Mouse (Mus musculus) heart, postnatal 10 days (tissue): ENCODE data around the gene Gdf5. TPM values are rescaled to one million over a fixed set of nuclear protein-coding genes. Genes with fewer than 3 reads are reported as not detected.

ENCODE experiments used
- DNase-seq, 2 experiments: peaks; one replicate each; pipeline ENCODE4 v3.0.0; 2021
- intact Hi-C: fragments of 180-260 bp; cut with DNase I; formaldehyde crosslinking; loops from one replicate; pipeline ENCODE4 v1.15.1; 2025
- total RNA-seq, 2 experiments: library from RNA; stranded (reverse); gene quantifications; 2 replicates each; pipeline ENCODE4 v1.2.3; 2021

Gdf5 gene
- total RNA-seq: not detected

DNA sequence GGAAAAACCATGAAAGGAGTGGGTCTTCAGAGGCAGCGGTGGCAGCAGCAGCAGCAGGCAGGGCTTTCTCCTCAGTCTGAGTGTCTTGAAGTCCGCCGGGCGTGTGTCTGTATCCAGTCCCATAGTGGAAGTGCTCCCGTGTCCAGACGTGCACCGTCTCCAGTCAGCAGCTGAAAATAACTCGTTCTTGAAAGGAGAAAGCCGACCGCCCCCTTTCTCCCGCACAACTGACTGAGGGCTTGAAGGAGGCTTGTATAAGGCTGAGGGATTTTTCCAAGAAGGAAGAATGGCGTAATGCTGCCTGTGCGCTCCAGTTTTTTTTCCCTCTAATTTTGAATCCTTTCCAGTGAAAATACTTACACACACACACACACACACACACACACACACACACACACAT lies at the start of gene Gdf5:
Gdf5 (minus strand) TSS at position 244 of the 400 bp plus-strand sequence.
- DNase-seq: no peak
- intact Hi-C loops: no loop called here

DNA sequence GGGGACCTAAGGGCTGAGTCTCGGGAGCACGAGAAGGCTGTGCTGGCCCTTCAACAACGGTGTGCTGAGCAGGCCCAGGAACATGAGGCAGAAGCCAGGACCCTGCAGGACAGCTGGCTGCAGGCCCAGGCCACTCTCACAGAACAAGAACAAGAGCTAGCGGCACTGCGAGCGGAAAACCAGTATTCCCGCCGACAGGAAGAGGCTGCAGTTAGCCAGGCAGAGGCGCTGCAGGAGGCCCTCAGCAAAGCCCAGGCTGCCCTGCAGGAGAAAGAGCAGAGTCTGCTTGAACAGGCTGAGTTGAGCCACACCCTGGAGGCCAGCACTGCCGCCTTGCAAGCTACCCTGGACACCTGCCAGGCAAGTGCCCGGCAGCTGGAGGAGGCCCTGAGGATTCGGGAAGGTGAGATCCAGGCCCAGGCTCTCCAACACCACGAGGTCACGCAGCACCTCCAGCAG lies 46.7 kb upstream of the Gdf5 start:
- peak; percentile 75 to 80 for DNase-seq
- intact Hi-C loops: no loop called here

DNA sequence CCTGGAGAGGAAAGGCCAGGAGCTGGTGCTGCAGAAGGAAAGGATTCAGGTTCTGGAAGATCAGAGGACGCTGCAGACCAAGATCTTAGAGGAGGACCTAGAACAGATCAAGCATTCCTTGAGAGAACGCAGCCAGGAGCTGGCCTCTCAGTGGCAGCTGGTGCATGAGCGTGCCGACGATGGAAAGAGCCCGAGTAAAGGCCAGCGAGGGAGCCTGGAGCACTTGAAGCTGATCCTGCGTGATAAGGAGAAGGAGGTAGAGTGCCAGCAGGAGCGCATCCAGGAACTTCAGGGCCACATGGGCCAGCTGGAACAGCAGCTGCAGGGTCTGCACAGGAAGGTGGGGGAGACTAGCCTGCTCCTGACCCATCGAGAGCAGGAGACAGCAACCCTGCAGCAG lies 46.0 kb upstream of the Gdf5 start:
- intact Hi-C loops: no loop called here
- DNase-seq: no peak

DNA sequence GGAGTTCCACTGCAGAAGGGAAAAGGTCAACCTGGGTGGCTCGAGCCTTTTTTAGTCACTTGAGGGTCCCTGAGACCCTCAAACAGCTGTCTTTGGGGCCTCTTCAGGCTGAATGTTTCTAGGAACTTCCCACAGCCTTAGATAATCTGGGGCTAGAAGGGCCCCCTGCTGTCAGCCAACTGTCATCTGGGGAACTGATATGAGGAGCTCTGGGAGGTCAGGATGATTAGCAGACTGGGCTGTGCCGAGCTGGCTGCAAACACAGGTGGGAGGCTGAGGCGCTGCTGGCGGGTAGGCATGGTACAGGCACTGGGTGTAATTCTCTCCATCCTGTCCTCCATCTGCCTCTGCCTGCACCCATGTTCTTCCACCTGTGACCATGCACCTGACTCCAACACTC lies 43.9 kb upstream of the Gdf5 start:
- no peak for DNase-seq
- intact Hi-C loops: no loop called here

DNA sequence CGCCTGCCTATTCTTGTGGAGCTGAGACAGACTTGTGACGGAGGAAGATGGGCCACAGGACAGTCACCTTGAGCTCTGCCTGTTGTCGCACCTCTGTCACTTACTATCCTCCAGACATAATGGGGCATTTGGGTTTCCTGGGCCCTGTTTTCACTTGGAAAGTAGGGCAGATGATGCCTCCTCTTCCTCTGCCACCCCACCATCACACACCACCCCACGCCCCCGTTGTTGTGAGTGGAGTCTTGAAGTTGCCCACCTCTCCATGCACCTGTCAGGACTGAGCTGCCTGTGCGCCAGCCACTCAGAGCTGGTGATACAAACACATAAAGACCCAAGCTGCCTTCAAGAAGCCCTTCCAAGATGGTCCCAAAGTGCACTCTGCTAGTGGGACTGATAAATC lies 42.0 kb upstream of the Gdf5 start:
- DNase-seq: no peak
- intact Hi-C loops: no loop called here

DNA sequence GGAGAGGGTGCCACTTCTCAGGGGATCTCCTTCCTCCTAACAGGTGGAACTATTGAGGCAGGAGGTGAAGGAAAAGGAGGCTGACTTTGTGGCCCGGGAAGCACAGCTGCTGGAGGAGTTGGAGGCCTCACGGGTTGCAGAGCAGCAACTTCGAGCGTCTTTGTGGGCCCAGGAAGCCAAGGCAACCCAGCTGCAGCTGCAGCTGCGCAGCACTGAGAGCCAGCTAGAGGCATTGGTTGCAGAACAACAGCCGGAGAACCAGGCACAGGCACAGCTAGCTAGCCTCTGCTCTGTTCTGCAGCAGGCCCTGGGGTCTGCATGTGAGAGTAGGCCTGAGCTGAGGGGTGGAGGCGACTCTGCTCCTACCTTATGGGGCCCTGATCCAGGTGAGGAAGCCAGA lies 40.6 kb upstream of the Gdf5 start:
- intact Hi-C loops: no loop called here
- no peak for DNase-seq

DNA sequence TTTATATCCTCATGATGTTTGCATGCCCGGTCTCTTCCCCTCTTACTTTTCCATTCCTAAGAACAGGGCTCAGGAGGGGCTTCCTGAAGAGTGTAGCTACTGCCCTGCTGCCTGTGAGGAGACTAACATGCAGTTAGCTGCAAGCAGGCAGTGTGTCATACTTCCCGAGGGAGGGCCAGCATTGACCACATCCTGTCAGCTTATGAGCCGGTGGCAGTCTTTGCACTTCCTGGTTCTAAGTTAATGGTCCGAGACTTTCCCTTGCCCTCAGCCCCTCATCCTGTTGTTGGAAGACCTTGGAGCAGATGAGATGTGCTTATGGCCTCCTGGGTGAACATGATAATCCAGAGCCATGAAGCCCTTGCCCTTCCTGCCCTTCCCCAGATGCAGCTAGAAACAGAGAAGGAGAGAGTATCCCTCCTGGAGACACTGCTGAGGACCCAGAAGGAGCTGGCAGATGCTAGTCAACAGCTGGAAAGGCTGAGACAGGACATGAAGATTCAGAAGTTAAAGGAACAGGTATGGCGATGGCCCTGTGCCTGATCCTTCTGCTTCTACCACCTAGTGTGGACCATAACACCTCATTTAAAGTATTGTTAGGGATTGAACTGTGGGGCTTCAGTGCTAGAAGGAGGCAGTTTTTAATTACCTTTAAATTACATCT lies 34.3 kb upstream of the Gdf5 start:
- peak; percentile 54 to 60 for DNase-seq
- intact Hi-C loops: no loop called here

DNA sequence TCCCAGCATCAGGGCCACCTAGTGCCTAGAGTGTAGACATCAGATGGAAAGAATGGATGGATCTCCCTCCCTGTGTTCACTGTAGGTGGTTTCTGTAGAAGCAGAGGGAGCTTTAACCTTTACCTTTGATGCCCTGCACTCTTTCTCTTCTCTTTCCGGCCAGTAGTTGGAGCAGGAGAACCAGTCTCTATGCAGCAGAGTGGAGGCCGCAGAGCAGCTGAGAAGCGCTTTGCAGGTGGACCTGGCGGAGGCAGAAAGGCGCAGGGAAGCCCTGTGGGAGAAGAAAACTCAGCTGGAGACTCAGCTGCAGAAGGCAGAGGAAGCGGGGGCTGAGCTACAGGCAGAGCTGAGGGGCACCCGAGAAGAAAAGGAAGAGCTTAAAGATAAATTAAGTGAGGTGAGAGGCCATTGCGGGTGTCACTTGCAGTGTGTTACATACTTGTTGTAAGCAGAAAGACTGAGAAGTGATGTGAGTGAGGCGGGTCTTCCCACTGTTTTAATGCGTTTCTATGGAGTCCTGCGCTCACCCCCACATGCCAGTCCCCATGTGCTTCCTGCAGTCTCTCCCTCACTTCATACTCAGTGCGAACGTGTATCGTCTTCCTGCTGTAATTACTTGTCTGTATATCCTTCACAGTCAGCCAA lies 29.0 kb upstream of the Gdf5 start:
- no peak for DNase-seq
- intact Hi-C loops: no loop called here

DNA sequence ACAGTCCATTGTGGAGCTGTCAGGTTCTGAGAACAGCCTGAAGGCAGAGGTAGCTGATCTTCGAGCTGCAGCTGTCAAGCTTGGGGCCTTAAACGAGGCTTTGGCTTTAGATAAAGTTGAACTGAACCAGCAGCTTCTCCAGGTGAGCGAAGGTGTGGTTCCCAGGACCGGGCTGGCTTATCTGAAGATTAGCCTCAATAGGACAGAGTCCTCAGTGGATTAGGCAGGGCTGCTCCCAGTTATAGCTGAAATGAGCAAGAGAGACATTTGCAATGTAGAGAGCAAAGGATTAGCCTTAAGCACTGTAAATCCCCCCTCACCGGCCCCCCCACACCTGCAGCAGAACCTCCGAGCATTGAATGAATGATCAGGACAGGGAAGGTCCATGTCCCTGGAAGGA lies 28.2 kb upstream of the Gdf5 start:
- intact Hi-C loops: no loop called here

DNA sequence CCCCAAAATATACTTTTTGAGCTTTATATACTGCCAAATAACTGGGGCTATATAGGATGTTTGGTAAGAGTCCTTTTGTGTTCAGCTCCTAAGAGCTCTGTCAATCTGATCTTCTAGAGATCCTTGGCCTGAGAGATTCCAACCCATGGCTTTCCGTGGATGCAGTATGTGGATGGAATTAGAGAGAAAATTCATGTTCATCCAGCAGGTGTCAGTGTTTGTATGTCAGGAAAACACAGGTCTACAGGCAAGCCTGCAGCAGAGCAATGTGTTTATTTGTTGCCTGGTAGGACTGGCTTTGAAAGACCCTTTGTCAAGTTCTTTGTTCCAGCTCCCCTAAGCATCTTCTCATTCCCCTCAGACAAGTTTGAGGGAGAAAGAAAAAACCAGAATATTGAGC lies 17.8 kb upstream of the Gdf5 start:
- DNase-seq: peak; percentile 44 to 65
- intact Hi-C loops: loop anchor here (2.0 kb wide), 2 partner anchors 180 to 316 kb away; no protein-coding TSS in a partner anchor

More for the DNA sequence above, 28.2 kb upstream of the Gdf5 start:
- no peak for DNase-seq

DNA sequence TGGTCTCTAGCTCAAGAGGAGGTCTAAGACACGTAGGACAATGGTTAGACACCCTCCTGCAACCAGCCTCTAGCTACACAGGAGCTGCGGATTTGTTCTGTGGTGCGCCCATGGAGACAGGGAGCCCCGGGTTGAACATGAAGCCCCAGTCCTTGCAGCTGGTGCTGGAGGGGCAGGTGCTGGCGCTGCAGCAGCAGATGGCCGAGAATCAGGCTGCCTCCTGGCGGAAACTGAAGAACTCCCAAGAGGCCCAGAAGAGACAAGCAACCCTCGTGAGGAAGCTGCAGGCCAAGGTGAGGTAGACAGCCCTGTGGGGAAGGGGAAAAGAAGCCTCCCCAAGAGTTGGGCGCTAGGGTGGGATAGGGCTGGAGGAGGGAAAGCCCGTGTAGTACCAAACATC lies 16.7 kb upstream of the Gdf5 start:
- no peak for DNase-seq
- intact Hi-C loops: loop anchor here (2.0 kb wide), 2 partner anchors 181 to 317 kb away; no protein-coding TSS in a partner anchor

DNA sequence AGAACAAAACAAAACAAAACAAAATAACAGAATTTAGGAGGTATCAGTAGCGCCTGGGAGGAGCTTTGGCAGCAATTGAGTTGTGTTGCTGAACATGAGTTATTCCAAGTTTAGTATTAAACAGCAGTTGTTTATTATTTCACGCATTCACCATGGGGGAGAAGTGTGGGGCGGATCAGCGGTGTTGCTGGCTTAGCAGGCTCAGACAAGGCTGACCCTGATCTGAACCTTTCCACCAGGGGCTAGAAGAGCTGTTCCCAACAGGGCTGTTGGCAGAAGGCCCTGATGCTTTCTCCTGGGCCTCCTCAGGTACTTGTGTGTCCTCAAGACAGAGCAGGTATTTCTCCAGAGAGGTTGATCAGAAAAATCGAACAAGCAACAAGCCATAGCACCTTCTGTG lies 14.8 kb upstream of the Gdf5 start:
- DNase-seq: no peak
- intact Hi-C loops: no loop called here

DNA sequence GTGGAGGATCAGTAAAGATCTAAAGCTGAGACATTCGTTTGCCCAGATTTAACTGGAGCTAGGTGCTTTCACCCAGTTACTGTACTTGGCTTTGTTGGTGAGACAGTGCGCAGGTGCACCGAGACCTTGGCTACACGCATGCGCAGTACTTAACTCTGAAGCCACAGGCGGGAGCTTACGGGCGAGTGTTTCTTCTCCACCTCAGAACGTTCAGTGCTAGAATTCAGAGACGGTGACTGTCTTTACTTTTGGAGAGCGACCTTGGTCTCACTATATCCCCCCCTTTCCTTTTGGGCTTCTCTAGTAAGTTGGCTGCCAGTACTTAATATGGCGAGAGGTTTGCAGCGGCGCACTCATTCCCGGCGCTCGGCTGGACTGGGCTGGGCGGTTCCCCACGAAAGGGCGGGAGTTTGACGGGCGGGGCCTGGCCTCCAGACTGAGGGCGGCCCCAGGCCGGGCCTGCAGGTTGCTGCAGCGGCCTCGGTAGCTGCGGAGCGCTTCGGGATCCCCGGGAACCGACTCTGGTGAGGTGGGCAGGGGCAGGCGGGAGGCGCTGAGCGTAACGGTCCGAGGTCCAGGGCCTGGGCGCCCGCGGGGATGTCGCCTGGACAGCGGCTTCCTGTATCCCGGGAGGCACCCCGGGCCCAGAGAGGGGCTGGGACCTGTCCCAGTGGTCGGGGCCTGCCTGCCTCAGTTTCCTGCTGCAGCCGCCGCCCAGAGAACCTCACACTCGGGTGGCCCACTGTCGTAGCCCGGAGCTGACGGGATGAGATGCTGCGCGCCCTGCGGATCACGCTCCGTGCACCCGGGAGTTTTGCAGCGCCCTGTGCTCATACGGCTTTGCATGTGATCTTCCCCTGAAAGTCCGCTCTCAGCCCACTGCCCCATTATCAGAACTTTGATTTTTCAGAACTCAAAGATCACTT lies 11.2 kb upstream of the Gdf5 start, which contains the start of gene Cep250:
Cep250 (plus strand) TSS at position 325 of the 926 bp plus-strand sequence.
- peak; percentile 93 to 94 for DNase-seq
- intact Hi-C loops: no loop called here

DNA sequence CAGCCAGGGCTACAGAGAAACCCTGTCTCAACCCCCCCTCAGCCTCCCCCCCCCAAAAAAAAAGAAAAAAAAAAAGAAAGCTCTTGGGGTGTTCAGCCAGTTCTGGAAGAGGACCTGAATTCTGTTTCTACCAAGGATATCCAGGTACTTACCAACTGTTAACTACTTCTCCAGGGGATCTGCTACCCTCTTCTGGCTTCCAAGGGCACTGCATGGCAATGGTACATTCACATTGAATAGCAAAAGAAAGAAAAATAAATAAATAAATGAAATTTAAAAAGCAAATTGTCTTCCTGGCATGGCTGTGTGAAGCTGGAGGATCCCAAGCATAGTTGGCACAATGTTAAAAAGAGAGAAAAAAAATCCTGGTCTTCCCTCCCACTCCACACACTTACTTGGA lies 6.8 kb upstream of the Gdf5 start:
- peak; percentile 67 to 77 for DNase-seq
- intact Hi-C loops: no loop called here

DNA sequence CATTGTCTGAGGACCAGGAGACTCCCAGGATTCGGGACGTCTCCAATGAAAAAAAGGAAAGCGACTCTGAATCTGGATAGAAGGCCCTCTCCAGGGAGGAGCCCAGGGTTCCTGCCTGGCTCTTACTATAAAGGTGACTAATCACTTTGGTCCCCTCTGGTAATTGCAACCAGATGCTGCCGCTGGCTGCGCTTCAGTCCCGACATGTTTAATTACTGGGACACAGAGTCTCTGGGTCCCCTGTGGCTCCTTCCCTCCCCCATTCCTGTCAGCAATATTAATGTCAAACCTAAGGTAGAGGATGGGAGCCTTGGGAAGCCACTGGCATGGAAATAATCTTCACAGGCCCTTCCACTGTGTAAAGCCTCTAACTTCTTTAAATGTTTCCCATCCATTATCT lies 4.2 kb upstream of the Gdf5 start:
- no peak for DNase-seq
- intact Hi-C loops: no loop called here

DNA sequence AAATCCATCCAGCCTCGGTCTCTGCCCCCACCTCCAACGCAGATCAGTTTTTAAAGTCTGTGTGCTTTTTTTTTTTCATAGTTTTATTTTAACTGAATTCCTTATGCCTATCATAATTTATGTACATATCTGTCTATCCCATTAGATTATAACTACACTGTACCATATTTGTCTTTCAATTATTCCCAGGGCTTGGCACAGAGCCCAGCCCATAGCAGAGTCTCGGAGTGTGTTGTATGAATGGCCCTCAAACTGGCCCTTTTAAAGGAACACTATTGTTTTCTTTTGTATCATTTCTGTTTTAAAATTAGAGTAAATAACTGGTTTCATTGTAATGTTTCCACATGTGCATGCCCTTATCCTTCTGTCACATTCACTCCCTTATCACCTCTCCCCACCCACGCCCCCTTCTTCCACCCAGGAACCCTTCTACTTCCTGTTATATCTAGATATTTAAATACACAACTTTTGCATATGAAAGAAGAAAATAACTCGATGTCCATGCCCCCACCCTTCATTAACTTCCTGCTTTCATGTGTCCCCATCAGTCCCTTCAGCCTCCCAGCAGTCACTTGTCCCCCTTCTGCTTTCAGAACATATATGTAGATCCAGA lies 2.3 kb upstream of the Gdf5 start:
- DNase-seq: no peak

DNA sequence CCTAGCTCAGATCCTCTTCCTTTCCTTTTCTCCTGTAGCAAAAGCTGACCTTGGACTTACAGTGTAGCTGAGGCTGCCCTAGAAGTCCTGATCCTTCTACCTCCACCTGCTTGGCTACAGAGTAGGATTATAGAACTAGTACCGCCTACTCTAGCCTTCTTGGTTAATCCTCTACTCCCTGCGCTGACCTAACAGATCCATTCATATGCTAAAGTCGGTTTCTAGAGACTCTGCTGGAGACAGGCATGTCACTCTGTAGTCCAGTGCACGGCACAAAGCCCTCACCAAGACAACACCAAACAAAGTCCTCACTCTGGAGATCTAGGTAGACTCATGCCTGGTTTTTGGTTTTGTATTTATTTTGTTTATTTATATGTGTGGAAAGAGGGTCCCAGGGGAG lies 1.3 kb upstream of the Gdf5 start:
- DNase-seq: no peak
- intact Hi-C loops: loop anchor here (1.0 kb wide), 1 partner anchor 99 kb away; no protein-coding TSS in a partner anchor

More for the DNA sequence above, 2.3 kb upstream of the Gdf5 start:
- intact Hi-C loops: no loop called here

DNA sequence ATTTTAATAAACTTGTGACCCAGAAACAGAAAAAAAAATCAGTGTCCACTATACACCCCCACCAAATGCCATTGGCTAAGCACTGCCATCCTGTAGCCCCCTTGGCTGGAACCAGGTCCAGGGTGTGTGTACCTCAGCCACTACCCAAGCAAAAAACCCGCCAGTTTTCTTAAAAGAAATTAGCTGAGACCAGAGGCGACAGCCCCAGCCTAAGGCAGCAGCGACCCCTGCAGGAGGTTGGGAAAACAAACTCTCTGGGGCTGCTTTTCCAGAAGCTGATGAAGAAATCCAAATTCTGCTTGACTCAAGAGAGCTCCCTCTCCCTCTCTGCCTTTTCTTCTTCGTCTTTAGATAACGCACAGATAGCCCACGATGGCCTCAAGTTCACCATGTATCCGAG lies 902 bp upstream of the Gdf5 start:
- DNase-seq: peak; percentile 69 to 85
- intact Hi-C loops: loop anchor here (1.0 kb wide), 1 partner anchor 99 kb away; no protein-coding TSS in a partner anchor

DNA sequence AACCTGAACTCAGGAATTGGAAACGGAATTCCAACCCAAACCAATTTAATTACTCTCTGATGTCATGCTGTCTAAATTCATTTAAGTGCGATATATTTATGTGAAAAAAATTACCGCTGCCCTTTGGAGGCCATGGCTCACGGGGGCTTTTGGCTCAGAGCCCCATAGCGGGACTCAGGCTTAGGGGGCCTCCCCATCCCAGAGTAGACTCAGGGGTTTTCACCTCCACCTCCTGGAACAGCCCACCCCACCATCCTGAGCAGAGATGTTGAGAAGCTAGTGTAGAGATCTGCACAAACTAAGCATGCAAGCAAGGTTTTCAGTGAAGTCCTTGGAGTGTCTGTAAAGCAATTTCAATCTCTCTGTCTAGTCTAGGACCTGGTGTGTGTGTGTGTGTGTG lies 413 bp upstream of the Gdf5 start:
- no peak for DNase-seq
- intact Hi-C loops: no loop called here

DNA sequence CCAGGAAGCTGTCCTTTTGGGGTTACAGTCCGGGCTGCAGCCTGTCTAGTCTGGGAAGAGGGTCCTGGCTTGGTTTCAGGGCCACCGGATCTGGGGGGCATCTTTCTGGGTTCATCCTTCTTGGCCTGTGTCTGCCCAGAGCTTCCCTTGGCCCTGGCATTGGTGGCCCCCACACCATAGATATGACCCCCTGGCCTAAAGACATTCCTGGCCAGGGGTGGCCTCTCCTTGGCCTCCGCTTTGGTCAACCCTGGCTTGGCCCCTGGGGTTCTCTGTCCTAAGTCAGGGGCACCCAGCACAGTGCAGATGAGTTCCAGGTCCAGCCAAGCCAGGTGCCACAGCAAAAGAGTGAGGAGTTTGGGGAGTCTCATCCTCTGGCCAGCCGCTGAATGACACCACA lies 482 bp downstream of the Gdf5 start:
- no peak for DNase-seq
- intact Hi-C loops: no loop called here

DNA sequence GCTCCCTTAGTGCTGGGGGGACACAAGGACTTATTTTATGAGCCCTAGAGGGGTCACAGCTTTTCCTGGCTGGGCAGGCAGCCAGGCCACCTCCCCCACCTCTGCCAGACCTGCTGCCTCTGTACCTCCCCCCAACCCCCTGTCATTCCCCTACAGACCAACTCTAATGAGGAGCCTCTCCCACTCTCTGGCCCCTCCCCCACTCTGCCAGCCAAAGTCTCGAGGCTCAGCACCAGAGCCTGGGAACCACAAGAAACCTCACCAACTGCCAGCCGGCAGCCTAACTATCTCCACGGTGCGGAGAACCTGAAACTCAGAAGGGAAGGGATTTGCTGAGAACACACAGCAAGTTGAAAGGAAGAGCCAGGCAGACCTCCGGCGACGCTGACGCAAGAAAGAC lies 1.7 kb downstream of the Gdf5 start:
- DNase-seq: no peak
- intact Hi-C loops: no loop called here
